Mouse (Mus musculus) embryonic fibroblast, embryonic 13.5 days (primary cell): ENCODE data around the gene Ppp4r3b.

Source experiments
- CTCF ChIP-seq: IDR thresholded peaks from 2 replicates; pipeline ENCODE4 v1.5.1; 2011; ENCODE audit warnings: mild to moderate bottlenecking, control low read depth, low read length, moderate library complexity, borderline replicate concordance; ENCODE audit not compliant: insufficient read depth
- POLR2A ChIP-seq: IDR thresholded peaks from 2 replicates; pipeline ENCODE4 v1.6.1; 2011; ENCODE audit warnings: low read depth, mild to moderate bottlenecking, control low read depth, low read length, moderate library complexity

DNA sequence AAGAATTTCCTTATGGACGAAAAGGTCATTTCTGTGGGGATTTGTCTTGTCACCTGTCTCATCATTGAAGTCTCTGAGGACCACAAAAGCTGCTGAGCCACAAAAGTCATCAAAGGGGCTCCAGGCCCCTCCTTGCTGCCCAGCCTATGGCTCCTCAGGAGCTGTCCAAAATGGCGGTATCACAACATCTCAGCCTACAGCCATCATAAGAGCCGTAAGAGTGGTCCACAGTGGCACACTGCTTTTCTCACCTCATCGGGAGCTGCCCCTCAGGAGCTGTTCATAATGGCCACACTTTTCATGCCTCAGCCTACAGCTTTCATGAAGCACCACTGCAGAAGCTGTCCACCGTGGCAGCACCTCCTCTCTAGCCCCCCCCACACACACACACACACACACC, 75.7 kb downstream of the Ppp4r3b start:
- no peak for TF ChIP-seq CTCF
- no peak for TF ChIP-seq POLR2A
